Mouse (Mus musculus): ENCODE data around the gene Mad2l1. TPM values are rescaled to one million over a fixed set of nuclear protein-coding genes. Genes with fewer than 3 reads are reported as not detected.
A peak's percentile ranks its signal among the peaks of the same experiment; 100 is the strongest.

Gene Mad2l1
- 10 to 100 TPM in 2 of 4 experiments, 1 to 10 TPM in 2; 8.6 to 10.8 (median 9.5) TPM for total RNA-seq (2022)

GRCm38 (mm10) chr6:66535028-66535862 lies at the start of gene Mad2l1:
Mad2l1 (plus strand) TSS chr6:66535390.
- peak; percentile 82 to 98 for DNase-seq (ENCODE audit: low spot score in 2 of 2)

DNA sequence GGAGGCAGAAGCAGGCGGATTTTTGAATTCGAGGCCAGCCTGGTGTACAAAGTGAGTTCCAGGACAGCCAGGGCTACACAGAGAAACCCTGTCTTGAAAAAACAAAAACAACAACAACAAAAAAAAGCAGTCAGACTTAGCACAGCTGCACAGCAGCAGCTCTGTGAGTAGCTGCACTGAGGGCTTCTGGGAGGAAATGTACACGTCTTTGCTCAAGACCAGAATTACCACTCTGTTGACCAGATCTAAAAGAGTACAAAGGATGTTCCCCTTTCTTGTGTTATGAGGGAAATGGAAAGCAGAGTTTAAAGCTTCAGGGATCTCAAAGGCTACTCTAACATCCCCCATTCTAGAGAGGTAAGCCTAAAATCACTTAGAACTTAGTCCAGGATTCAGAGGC lies 41.5 kb upstream of the Mad2l1 start:
- DNase-seq (ENCODE audit: low spot score in 2 of 2), result no peak

- no peak for DNase-seq (ENCODE audit: low spot score in 2 of 2)
Observed at GRCm38 (mm10) chr6:66516368-66516767, 18.8 kb upstream of the Mad2l1 start.

GRCm38 (mm10) chr6:66528386-66528785 lies 6.8 kb upstream of the Mad2l1 start:
- no peak for DNase-seq (ENCODE audit: low spot score in 2 of 2)

DNA sequence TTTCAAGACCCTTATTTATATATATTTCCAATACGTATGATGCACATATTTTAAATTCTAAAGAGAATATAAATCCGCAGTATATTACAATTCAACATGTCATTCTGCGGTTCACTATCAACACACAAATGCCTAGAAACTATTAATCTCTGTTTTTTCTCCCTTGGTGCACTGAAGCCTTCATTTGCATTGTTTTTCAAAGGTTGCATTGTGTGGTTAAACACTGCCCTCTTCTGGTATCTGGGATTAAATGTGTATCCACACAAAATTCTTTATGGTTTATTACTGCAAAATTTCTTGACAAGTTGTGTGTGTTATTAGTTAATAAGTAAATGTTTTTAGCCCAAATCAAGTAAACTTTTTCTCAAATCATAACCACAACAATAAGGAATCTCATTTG lies 1.9 kb upstream of the Mad2l1 start:
- no peak for DNase-seq (ENCODE audit: low spot score in 2 of 2)

DNA sequence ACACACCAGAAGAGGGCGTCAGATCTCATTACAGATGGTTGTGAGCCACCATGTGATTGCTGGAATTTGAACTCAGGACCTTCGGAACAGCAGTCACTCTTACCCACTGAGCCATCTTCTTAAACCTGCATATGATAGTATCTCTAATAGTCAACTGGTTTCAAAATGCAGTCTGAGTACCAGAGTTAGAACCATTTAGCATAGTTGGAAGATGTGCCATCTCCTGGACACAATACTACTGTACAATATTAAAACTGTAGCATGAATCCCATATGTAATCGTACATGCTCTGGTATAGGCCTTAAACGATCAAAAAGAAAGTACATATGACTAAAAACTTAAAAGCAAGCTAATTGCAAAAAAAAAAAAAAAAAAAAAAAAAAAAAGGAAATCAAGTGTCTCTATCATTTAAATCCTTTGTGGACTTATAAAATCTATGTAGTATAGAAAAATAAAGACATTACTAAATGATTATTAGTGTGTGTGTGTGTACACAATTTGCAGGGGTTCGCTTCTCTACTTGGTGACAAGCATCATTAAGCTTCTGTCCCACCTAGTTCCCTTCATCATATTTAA lies 736 bp upstream of the Mad2l1 start:
- DNase-seq (ENCODE audit: low spot score in 2 of 2), result no peak

DNA sequence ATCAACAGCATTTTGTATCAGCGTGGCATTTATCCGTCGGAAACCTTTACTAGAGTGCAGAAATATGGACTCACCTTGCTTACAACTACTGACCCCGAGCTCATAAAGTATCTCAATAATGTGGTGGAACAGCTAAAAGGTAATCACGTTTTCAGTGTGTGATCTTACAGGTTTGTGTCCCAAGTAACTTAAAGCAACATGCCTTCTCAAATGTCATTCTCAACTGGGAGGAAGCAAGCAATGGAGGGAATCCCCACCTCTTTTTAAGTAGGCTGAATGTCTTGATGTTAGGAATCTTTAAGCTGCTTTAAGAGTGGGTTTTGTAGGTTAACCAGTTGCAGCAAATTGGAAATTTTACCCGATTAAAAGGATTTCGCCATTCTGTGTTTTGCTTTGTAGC lies 776 bp downstream of the Mad2l1 start:
- no peak for DNase-seq (ENCODE audit: low spot score in 2 of 2)

DNA sequence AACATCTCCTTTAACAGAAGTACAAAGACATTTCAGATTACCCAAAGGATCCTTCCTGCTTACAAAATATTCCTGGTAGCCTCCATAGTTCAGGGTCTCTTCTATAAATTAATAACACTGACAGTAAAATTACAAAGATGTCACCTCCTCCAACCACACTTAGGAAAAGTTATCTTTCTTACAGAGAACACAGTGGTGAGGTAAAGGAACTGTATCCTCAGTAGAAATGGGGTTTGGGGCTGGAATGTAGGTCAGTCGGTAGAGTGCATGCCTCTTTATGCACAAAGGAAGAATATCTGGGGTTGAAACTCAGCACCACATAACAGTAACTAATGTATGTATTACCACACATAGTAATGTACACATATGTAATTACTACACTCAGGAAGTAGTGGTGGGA lies 24.8 kb downstream of the Mad2l1 start, which contains the start of gene Vmn1r32:
Gene Vmn1r32, minus strand, starts transcription at position 101 of the 400 bp plus-strand sequence.
- DNase-seq (ENCODE audit: low spot score in 2 of 2), result no peak

DNA sequence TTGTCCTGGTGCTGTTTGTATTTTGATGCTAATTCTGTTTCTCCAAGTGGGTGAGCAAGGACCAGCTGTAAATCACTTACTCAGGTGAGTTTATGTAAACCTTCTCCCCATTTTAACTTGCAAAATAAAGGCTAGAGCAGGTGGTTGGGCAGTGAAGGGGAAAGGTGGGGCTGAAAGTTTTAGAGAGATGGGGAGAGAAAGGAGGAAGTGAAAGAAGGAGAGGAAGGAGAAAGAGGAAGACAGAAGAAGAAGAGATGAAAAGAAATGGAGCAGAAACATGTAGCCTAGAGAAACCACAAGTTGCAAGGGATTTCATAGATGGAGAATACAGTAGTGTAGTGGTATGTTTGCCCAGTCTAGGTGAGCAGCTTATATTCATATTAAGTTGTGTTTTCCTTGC lies 60.6 kb downstream of the Mad2l1 start:
- no peak for DNase-seq (ENCODE audit: low spot score in 2 of 2)

Other genes starting within 250 kb of the Mad2l1 start
- not detected for gene Vmn1r32, start 24.7 kb downstream of the Mad2l1 start, total RNA-seq (2022)
- gene Vmn1r33, start 82.9 kb downstream of the Mad2l1 start, total RNA-seq (2022), result not detected
- not detected for gene Vmn1r34, start 108.5 kb downstream of the Mad2l1 start, total RNA-seq (2022)
- not detected for gene Vmn1r35, start 150.5 kb downstream of the Mad2l1 start, total RNA-seq (2022)
- gene Vmn1r36, start 183.8 kb downstream of the Mad2l1 start, total RNA-seq (2022), result not detected
- not detected for gene Vmn1r37, start 194.0 kb downstream of the Mad2l1 start, total RNA-seq (2022)
- not detected for gene Vmn1r38, start 247.2 kb downstream of the Mad2l1 start, total RNA-seq (2022)

Measured in left cerebral cortex, adult 8-10 months (tissue).